In the genomic region with DNA sequence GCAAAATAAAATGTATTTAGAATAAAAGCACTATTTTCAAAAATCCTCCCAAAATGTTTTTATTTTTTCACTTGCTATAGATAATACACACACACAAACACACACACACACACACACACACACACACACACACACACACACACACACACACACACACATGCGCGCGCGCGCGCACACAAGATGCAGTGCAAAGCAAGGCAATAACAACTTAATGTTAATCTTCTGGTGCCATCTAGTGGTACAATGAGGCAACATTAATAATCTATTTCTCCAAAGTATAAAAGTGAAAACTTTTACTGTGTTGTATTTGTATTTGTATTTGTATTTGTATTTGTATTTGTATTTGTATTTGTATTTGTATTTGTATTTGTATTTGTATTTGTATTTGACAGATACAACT, we compare ENCODE assay signal across 7 mouse cellular contexts.
DNase-seq lines count a peak whose midpoint lies in the region; ATAC-seq lines count a peak whose summit lies in the region.
"Not testable (repeated sequence)": the region's sequence is repeated elsewhere in the genome, so short reads cannot be mapped to it uniquely, and the experiment has no call there.

No protein-coding gene starts in this region.

- H3K4me1 ChIP-seq in forebrain, embryonic 11.5 days (replicated peaks; ENCODE audit: control insufficient read depth, insufficient read depth, low read length); hindbrain, embryonic 13.5 days (replicated peaks): not testable (repeated sequence)

- 46% methylated on average over 6 of the region's 6 CpGs for WGBS in forebrain, embryonic 11.5 days
- WGBS in hindbrain, embryonic 13.5 days, result 38% methylated on average over 6 of the region's 6 CpGs

- H3K9ac ChIP-seq in forebrain, embryonic 11.5 days (ENCODE audit: low read length); hindbrain, embryonic 13.5 days: not testable (repeated sequence)

- H3K4me3 ChIP-seq in forebrain, embryonic 11.5 days (ENCODE audit: low read depth, low read length); hindbrain, embryonic 13.5 days: not testable (repeated sequence)

- ATAC-seq in forebrain, embryonic 11.5 days (replicated peaks; ENCODE audit: low FRiP score), result peak; percentile 64; the same call in 1 of the 2 replicates
- ATAC-seq in hindbrain, embryonic 13.5 days (ENCODE audit: low FRiP score), result 0 out of 2 replicates have a peak, but pooled peaks have one; percentile 76
- ATAC-seq in megakaryocyte, adult 5-6 weeks (ENCODE audit: poor library complexity, severe bottlenecking), result peak; percentile 57; the same call in 1 of the 2 replicates

- H3K36me3 ChIP-seq in forebrain, embryonic 11.5 days (ENCODE audit: control insufficient read depth, insufficient read depth, low read length); hindbrain, embryonic 13.5 days: not testable (repeated sequence)

- H3K27ac ChIP-seq in forebrain, embryonic 11.5 days (ENCODE audit: low read depth, low read length); hindbrain, embryonic 13.5 days: not testable (repeated sequence)

- not testable (repeated sequence) for H3K9me3 ChIP-seq in forebrain, embryonic 11.5 days (ENCODE audit: control insufficient read depth, low read length); hindbrain, embryonic 13.5 days

- peak; percentile 47 for DNase-seq in Muller cell, postnatal 12 days (ENCODE audit: inconsistent ontology term)
- DNase-seq in cerebellum, adult 9-10 months, result peak; percentile 21
- DNase-seq in forebrain, embryonic 11.5 days (ENCODE audit: low spot score), result not testable (repeated sequence)
- DNase-seq in layer of hippocampus, adult 9-10 months (ENCODE audit: low spot score), result peak; percentile 32
- DNase-seq in retina, postnatal 1 day, result peak; percentile 76

- H3K4me2 ChIP-seq in forebrain, embryonic 11.5 days (ENCODE audit: low read depth, low read length, severe bottlenecking); hindbrain, embryonic 13.5 days: not testable (repeated sequence)

- not testable (repeated sequence) for H3K27me3 ChIP-seq in forebrain, embryonic 11.5 days (ENCODE audit: control insufficient read depth, insufficient read depth, low read length); hindbrain, embryonic 13.5 days
